Mouse (Mus musculus): Measurements from ENCODE around the gene Shh. TPM values are rescaled to one million over a fixed set of nuclear protein-coding genes. Genes with fewer than 3 reads are reported as not detected.

The Shh gene
- polyA plus RNA-seq (2014; fragmentation: Illumina TruSeq; extraction: RNeasy Lipid Tissue Mini Kit (QIAGEN cat#74804); ENCODE audit: insufficient read depth, low read depth, low replicate concordance): 3.5 TPM

GRCm38 (mm10) chr5:28466760-28467306, at the start of gene Shh:
TSS of gene Shh (minus strand) at chr5:28467256.

Other genes starting within 250 kb of the Shh start
- 0.09 TPM for gene Cnpy1, start 221.4 kb downstream of the Shh start, polyA plus RNA-seq (2014; fragmentation: Illumina TruSeq; extraction: RNeasy Lipid Tissue Mini Kit (QIAGEN cat#74804); ENCODE audit: insufficient read depth, low read depth, low replicate concordance)
- 6.2 TPM for gene Rbm33, start 150.1 kb downstream of the Shh start, polyA plus RNA-seq (2014; fragmentation: Illumina TruSeq; extraction: RNeasy Lipid Tissue Mini Kit (QIAGEN cat#74804); ENCODE audit: insufficient read depth, low read depth, low replicate concordance)

Data from lung, adult 10 weeks (tissue).